Mouse (Mus musculus) cerebellum, postnatal 36 days (tissue): ENCODE measurements at regions not wholly inside any gene's neighbourhood (a gene's known extent, or its start where the extent isn't known, plus 50 kb on each side); places are given as distances from the start of the nearest gene placed in this dataset.
A peak's percentile ranks its signal among the peaks of the same experiment; 100 is the strongest.

Experiments
- DNase-seq, 2 experiments: peaks; one replicate each; pipeline ENCODE4 v3.0.0; 2021 to 2022; ENCODE audit warnings: mixed read lengths in 2 of 2

GRCm38 (mm10) chr17:47174748-47175215 lies 164.4 kb upstream of the Ubr2 start:
- DNase-seq: peak; percentile 12 to 18

GRCm38 (mm10) chr17:47171801-47172200 lies 161.4 kb upstream of the Ubr2 start:
- no peak for DNase-seq

GRCm38 (mm10) chr17:47170978-47171593 lies 160.7 kb upstream of the Ubr2 start:
- DNase-seq: no peak

GRCm38 (mm10) chr17:47168105-47168504 lies 157.7 kb upstream of the Ubr2 start:
- no peak for DNase-seq

GRCm38 (mm10) chr17:47163677-47164340 lies 153.5 kb upstream of the Ubr2 start:
- DNase-seq: no peak

- no peak for DNase-seq
These were observed 152.1 kb upstream of the Ubr2 start for GRCm38 (mm10) chr17:47162459-47162858.

GRCm38 (mm10) chr17:47156237-47156636 lies 145.9 kb upstream of the Ubr2 start:
- DNase-seq: no peak

GRCm38 (mm10) chr17:47151557-47152278 lies 141.4 kb upstream of the Ubr2 start:
- peak; percentile 9 to 14 for DNase-seq

- peak in 1 of 2 experiments; percentile 10 for DNase-seq
These were observed 140.8 kb upstream of the Ubr2 start for GRCm38 (mm10) chr17:47151193-47151556.

- DNase-seq: no peak
These were observed 140.3 kb upstream of the Ubr2 start for GRCm38 (mm10) chr17:47150636-47151035.

GRCm38 (mm10) chr17:47149662-47150061 lies 139.3 kb upstream of the Ubr2 start:
- no peak for DNase-seq

GRCm38 (mm10) chr17:47149158-47149557 lies 138.8 kb upstream of the Ubr2 start:
- no peak for DNase-seq

- DNase-seq: peak in 1 of 2 experiments; percentile 11
These were observed 136.3 kb upstream of the Ubr2 start for GRCm38 (mm10) chr17:47146640-47147039.

GRCm38 (mm10) chr17:47145590-47145989 lies 135.2 kb upstream of the Ubr2 start:
- DNase-seq: no peak

GRCm38 (mm10) chr17:47144996-47145395 lies 134.6 kb upstream of the Ubr2 start:
- no peak for DNase-seq

- DNase-seq: no peak
These were observed 134.1 kb upstream of the Ubr2 start for GRCm38 (mm10) chr17:47144460-47144859.

GRCm38 (mm10) chr17:47143898-47144297 lies 133.5 kb upstream of the Ubr2 start:
- no peak for DNase-seq

- DNase-seq: no peak
These were observed 132.5 kb upstream of the Ubr2 start for GRCm38 (mm10) chr17:47142885-47143284.

GRCm38 (mm10) chr17:47142276-47142675 lies 131.9 kb upstream of the Ubr2 start:
- DNase-seq: no peak

- DNase-seq: peak in 1 of 2 experiments; percentile 4
These were observed 131.5 kb upstream of the Ubr2 start for GRCm38 (mm10) chr17:47141843-47142215.

GRCm38 (mm10) chr17:47140969-47141842 lies 130.8 kb upstream of the Ubr2 start:
- DNase-seq: peak; percentile 19 to 31

- DNase-seq: peak; percentile 23 to 44
These were observed 130.0 kb upstream of the Ubr2 start for GRCm38 (mm10) chr17:47140241-47140968.
